In genomic region chr2:173087405-173087804, GRCm38 (mm10) we compare ENCODE assay signal across 12 mouse cellular contexts. TPM values are rescaled to one million over a fixed set of nuclear protein-coding genes. Genes with fewer than 3 reads are reported as not detected.
A peak's percentile ranks its signal among the peaks of the same experiment; 100 is the strongest.
DNase-seq lines count a peak whose midpoint lies in the region; ATAC-seq lines count a peak whose summit lies in the region.
"Had no signal": no experiment of that assay in that cellular context is flagged by ENCODE, and none has a peak within 500 bp of the region (broad histone marks: within the 10 kb centered on the region; RNA-seq: fewer than 3 reads in every experiment).

No protein-coding gene starts in this region.

- no peak overlapping the region for H3K4me2 ChIP-seq in neural tube, embryonic 13.5 days
- H3K4me2 ChIP-seq in heart, embryonic 16.5 days (ENCODE audit: low read depth, low read length), result peak overlapping the region; percentile 56
- no peak overlapping the region for H3K4me2 ChIP-seq in stomach, embryonic 16.5 days (ENCODE audit: low read depth, low read length)
- H3K4me2 ChIP-seq: embryonic facial prominence, embryonic 15.5 days; kidney, embryonic 15.5 days had no signal

- DNase-seq in adrenal gland, postnatal 14 days, result peak; percentile 51
- DNase-seq in adrenal gland, postnatal 4 days (ENCODE audit: low spot score in 2 of 2), result no peak
- DNase-seq in neural tube, embryonic 10.5 days (ENCODE audit: extremely low spot score, low spot score), result no peak
- DNase-seq in hindbrain, embryonic 10.5 days (ENCODE audit: low spot score), result no peak
- DNase-seq in left cerebral cortex, adult 11 months (ENCODE audit: low spot score), result no peak

- no peaks in the 10 kb centered on the region for H3K27me3 ChIP-seq in neural tube, embryonic 13.5 days
- H3K27me3 ChIP-seq in heart, embryonic 16.5 days (ENCODE audit: control insufficient read depth, insufficient read depth, low read length), result no peaks in the 10 kb centered on the region
- H3K27me3 ChIP-seq in stomach, embryonic 16.5 days (ENCODE audit: control insufficient read depth, insufficient read depth, low read length), result no peaks in the 10 kb centered on the region
- H3K27me3 ChIP-seq in hindbrain, embryonic 10.5 days (ENCODE audit: insufficient read depth, poor library complexity, severe bottlenecking), result no peaks in the 10 kb centered on the region
- H3K27me3 ChIP-seq: kidney, embryonic 15.5 days had no signal

- no peak overlapping the region for H3K4me3 ChIP-seq in neural tube, embryonic 13.5 days
- H3K4me3 ChIP-seq in heart, embryonic 16.5 days (ENCODE audit: low read length), result peak overlapping the region; percentile 37
- no peak overlapping the region for H3K4me3 ChIP-seq in stomach, embryonic 16.5 days (replicated peaks; ENCODE audit: low read length)
- H3K4me3 ChIP-seq in hindbrain, embryonic 10.5 days, result no peak overlapping the region
- H3K4me3 ChIP-seq: embryonic facial prominence, embryonic 15.5 days; kidney, embryonic 15.5 days had no signal

- WGBS in neural tube, embryonic 13.5 days, result 69% methylated on average over 13 of the region's 13 CpGs
- 28% methylated on average over 13 of the region's 13 CpGs for WGBS in heart, embryonic 16.5 days
- WGBS in stomach, embryonic 16.5 days, result 50% methylated on average over 13 of the region's 13 CpGs
- WGBS in hindbrain, embryonic 10.5 days, result 63% methylated on average over 13 of the region's 13 CpGs

- 0 out of 2 replicates have a peak overlapping the region, but pooled peaks have one; percentile 26 for H3K9ac ChIP-seq in neural tube, embryonic 13.5 days
- H3K9ac ChIP-seq in heart, embryonic 16.5 days (ENCODE audit: low read length), result peak overlapping the region; percentile 72
- no peak overlapping the region for H3K9ac ChIP-seq in stomach, embryonic 16.5 days (ENCODE audit: low read length)
- H3K9ac ChIP-seq: embryonic facial prominence, embryonic 15.5 days; kidney, embryonic 15.5 days; liver, embryonic 14.5 days had no signal

- no peak overlapping the region for H3K27ac ChIP-seq in neural tube, embryonic 13.5 days (replicated peaks)
- H3K27ac ChIP-seq in heart, embryonic 16.5 days (ENCODE audit: low read length), result peak overlapping the region; percentile 99
- H3K27ac ChIP-seq in stomach, embryonic 16.5 days (ENCODE audit: low read length), result peak overlapping the region; percentile 79
- H3K27ac ChIP-seq in hindbrain, embryonic 10.5 days, result no peak overlapping the region
- H3K27ac ChIP-seq: embryonic facial prominence, embryonic 15.5 days; kidney, embryonic 15.5 days; liver, embryonic 14.5 days had no signal

- 0 out of 2 replicates have a peak, but pooled peaks cover 6% of the 10 kb centered on the region for H3K4me1 ChIP-seq in neural tube, embryonic 13.5 days (replicated peaks)
- peaks cover 27% of the 10 kb centered on the region for H3K4me1 ChIP-seq in heart, embryonic 16.5 days (ENCODE audit: control insufficient read depth, insufficient read depth, low read length)
- H3K4me1 ChIP-seq in stomach, embryonic 16.5 days (ENCODE audit: control insufficient read depth, insufficient read depth, low read length), result peaks cover 6% of the 10 kb centered on the region; the same call in 1 of the 2 replicates
- peaks cover 14% of the 10 kb centered on the region for H3K4me1 ChIP-seq in hindbrain, embryonic 10.5 days (replicated peaks)

- no peak for ATAC-seq in neural tube, embryonic 13.5 days (ENCODE audit: low read depth)
- ATAC-seq in heart, embryonic 16.5 days (replicated peaks; ENCODE audit: extremely low read depth, insufficient read depth, low FRiP score), result peak; percentile 87
- ATAC-seq in stomach, embryonic 16.5 days (ENCODE audit: insufficient read depth, low FRiP score), result peak; percentile 45; the same call in 1 of the 2 replicates

- H3K9me3 ChIP-seq in neural tube, embryonic 13.5 days, result no peaks in the 10 kb centered on the region
- H3K9me3 ChIP-seq in heart, embryonic 16.5 days (replicated peaks; ENCODE audit: control insufficient read depth, low read length), result no peaks in the 10 kb centered on the region
- no peaks in the 10 kb centered on the region for H3K9me3 ChIP-seq in stomach, embryonic 16.5 days (replicated peaks; ENCODE audit: control insufficient read depth, low read length)
- no peaks in the 10 kb centered on the region for H3K9me3 ChIP-seq in hindbrain, embryonic 10.5 days
- H3K9me3 ChIP-seq: embryonic facial prominence, embryonic 15.5 days; kidney, embryonic 15.5 days had no signal

- H3K36me3 ChIP-seq in neural tube, embryonic 13.5 days, result no peaks in the 10 kb centered on the region
- no peaks in the 10 kb centered on the region for H3K36me3 ChIP-seq in heart, embryonic 16.5 days (ENCODE audit: control insufficient read depth, insufficient read depth)
- H3K36me3 ChIP-seq in stomach, embryonic 16.5 days (ENCODE audit: control insufficient read depth, insufficient read depth, low read length), result no peaks in the 10 kb centered on the region
- H3K36me3 ChIP-seq in hindbrain, embryonic 10.5 days, result no peaks in the 10 kb centered on the region
- H3K36me3 ChIP-seq: embryonic facial prominence, embryonic 15.5 days; kidney, embryonic 15.5 days had no signal

RNA-seq across cellular contexts. Expression of gene Ctcfl, which starts 31.9 kb away (rescaled TPM):
- 0.15 TPM in 2 replicates for total RNA-seq in adrenal gland, postnatal 14 days (2021)
- total RNA-seq in adrenal gland, postnatal 4 days (2021), result not detected
- 0.13 TPM in 1 of 2 replicates, not detected in the other for polyA plus RNA-seq in neural tube, embryonic 13.5 days (2015; fragmentation: Nextera tagmentation; extraction: Ambion mirVana)
- 0.64 and 0.83 TPM in 2 replicates for polyA plus RNA-seq in heart, embryonic 16.5 days (2015; fragmentation: Nextera tagmentation; extraction: Ambion mirVana)
- 0.17 and 0.43 TPM in 2 replicates for polyA plus RNA-seq in stomach, embryonic 16.5 days (2015; fragmentation: Nextera tagmentation; extraction: Ambion mirVana)
- 0.04 and 0.10 TPM in 2 replicates for polyA plus RNA-seq in hindbrain, embryonic 10.5 days (2016; fragmentation: Nextera tagmentation; extraction: Ambion mirVana)
- total RNA-seq: MEL had no signal

Comparison
In these comparisons a context has a peak if more than half of its experiments do, and no peak if none do; other contexts are left out.
1. H3K27ac ChIP-seq: peak in heart, embryonic 16.5 days (single experiment) and stomach, embryonic 16.5 days (single experiment); none in neural tube, embryonic 13.5 days (single experiment) and hindbrain, embryonic 10.5 days (single experiment).